Mouse (Mus musculus): ENCODE data around the gene Lyl1.

Lyl1 gene

DNA sequence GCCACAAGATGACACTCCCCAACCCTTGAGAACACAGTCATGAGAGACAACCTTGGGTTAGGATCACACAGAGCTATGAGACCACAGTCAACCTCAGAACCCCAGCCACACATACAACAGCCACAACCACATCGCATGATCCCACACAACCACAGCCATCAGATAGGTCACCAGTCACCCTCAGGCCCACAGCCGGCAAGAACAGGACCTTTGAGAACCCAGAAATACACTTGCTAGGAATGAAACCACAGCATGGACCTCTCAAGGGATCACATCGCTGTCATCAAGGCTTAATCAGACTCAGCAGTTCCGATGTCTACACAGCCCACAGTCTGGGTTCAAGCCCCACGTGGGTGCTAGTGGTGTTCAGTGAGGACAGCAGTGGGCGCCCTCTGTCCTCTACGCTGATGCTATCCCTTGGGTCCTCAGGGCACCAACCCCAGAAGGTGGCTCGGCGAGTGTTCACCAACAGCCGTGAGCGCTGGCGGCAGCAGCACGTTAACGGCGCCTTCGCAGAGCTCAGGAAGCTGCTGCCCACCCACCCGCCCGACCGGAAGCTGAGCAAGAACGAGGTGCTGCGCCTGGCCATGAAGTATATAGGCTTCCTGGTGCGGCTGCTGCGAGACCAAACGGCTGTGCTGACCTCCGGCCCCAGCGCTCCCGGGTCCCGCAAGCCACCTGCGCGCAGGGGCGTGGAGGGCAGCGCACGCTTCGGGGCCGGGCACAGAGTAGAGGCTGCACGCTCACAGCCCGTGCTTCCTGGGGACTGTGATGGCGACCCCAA is 2.4 kb downstream of the Lyl1 start:
- peak; percentile 49 for DNase-seq (ENCODE audit: low spot score)

DNA sequence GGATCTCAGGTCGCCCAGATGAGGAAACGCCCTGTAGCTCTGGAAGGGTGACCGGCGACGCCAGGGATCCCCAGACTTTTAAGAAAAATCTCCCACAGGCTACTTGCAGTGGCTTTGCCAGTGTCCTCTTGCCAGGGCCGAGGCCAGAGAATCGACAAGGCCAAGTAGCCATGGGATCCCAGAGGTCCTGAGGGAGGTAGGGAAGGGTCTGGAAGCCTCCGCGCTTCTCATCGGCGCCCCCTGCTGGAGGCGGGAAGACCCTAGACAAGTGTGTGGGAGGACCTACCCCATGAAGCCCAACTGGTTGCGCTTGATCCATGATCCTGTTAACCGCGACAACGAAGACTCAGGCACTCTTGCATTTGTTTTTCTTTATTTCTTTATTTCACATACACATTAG is 3.1 kb downstream of the Lyl1 start:
- DNase-seq (ENCODE audit: low spot score): peak; percentile 82

DNA sequence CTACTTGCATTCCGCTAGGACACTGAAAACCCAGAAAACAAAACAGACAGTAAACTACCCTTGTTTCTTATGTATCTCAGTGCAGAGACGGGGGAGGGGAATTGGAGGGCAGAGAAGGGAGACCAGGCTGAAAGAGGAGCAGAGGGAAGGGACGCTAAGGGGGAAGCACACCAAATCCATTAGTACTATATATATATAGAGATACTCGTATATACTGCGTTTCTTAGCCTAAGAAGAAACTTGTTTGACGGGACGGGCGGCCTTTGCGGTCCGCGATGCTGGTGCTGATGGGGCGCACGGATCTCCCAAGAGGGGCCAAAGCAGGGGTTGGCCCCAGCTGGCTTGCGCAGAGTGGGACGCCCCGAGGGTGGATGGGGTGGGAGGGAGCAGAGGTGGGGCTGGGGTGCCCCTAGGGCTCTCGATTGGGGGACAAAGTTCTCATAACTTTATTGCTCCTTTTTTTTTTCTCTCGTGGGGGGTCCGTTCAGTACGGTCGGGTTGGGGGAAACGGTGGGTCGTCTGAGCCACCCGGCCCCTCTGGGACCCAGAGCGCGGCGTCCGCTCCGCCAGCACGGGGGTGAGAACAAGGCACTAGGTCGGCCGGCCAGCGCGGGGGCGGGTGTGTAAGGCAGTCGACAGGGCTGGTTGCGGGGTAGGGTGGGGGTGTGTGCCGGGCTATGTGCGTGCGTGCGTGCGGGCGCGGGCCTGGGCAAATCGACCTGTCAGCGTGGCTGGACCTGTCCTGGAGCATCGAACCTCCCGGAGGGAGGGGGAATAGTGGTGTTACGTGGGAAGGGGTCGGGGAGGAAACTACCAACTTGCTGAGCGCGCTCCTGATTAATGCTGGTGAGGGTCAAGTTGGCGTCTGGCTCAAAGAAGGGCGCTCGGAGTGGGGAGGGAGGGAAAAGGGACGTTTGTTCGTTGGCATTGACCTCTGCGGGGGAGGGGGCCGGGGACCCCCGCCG is 3.9 kb downstream of the Lyl1 start:
- DNase-seq (ENCODE audit: low spot score): peak; percentile 53

DNA sequence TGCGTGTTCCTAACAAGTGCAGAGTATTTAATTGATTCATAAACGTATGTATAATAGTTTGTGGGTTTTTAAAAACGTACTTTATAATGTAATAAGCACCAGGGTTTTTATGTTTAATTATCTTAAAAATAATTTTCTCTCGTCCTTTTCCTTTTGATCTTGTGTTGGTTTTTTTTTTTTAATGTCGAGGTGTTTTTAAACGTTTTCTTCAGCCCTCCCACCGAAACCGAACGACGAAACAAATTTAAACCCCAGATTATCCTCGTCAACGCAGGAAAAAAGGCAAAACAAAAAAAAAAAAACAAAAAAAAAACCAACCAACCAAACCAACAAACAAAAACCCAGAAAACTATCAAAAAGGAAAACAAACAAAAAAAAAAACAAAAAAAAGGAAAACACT is 4.7 kb downstream of the Lyl1 start:
- no peak for DNase-seq (ENCODE audit: low spot score)

DNA sequence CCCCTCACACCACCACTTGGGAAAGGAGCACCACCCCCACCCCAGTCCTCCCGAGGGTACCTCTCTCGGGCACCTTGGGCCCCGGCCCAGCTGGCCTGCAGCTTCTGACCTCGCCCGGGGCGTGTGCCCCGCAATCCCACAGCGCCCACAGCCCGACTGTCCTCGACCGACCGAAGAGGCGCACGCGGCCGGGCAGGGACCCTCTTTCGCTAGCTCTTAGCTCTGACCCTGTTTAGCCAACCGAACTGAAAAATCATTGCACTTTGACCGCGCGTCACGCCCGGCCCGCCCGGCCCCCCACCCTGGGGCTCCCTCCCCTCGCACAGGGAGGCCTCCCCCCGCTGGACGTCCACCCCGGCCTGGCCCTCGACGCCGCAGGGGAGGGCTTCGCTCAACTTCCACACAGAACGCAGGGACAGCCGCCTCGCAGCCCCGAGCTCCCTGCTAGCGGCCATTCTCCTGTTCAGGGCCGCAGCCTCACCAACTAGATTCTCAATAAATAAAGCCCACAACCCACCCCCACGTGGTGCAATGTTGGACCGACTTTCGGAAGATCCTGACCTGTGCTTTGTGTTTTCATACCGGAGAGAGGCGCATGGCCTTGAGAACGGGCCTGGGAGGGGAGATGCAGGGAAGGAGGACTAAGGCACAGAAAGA is 5.5 kb downstream of the Lyl1 start:
- DNase-seq (ENCODE audit: low spot score): no peak

DNA sequence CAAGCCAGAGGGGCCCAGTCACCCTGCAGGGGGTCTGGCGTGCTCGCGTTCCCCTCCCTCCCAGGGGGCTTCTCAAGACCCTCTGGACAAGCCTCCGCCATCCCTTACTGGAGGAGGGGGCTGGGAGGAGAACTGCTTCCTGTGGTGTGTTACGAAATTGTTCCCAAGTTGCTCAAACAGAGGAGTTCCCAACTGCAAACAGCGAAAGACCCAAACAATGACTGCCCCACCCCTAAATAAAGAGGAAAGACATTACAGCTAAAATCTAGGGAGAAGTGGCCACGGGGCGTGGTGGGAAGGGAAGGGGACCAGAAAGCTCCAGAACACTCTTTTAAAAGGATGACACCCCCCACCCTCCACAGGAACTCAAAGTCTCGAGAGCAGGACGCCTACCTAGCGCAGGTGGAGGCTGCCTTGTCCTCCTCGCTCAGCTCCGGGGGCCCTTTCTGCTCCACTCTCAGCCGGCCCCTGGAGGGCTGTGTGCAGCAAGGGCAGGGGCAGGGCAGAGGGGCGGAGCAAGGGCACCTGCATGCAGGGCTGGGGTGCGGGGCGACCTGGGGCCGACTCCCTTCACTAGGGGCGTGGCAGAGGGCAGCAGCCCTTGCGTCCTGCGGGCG is 6.1 kb downstream of the Lyl1 start:
- DNase-seq (ENCODE audit: low spot score): no peak

DNA sequence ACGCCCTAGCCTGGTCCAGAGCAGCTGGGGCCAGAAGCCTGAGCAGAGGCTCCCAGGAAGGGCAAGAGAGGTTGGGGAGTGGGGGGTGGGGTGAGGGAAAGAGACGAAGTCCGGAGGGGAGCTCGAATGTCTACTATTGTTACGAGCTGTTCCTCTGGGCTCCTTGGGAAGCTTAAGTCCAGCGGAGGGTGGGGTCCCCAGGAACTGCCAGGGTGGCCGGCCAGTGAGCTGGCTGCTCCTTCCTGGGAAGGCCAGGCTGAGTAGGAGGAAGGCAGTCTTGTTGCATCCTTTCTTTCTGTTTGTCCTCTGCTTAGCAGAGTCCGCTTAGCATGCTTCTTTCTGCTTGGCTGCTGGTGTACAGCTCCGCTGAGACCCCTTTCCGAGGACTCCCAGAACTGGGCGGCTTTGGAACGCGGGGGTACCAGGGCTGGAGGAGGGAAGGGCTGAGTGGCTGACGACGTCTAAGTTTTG is 6.8 kb downstream of the Lyl1 start:
- no peak for DNase-seq (ENCODE audit: low spot score)

DNA sequence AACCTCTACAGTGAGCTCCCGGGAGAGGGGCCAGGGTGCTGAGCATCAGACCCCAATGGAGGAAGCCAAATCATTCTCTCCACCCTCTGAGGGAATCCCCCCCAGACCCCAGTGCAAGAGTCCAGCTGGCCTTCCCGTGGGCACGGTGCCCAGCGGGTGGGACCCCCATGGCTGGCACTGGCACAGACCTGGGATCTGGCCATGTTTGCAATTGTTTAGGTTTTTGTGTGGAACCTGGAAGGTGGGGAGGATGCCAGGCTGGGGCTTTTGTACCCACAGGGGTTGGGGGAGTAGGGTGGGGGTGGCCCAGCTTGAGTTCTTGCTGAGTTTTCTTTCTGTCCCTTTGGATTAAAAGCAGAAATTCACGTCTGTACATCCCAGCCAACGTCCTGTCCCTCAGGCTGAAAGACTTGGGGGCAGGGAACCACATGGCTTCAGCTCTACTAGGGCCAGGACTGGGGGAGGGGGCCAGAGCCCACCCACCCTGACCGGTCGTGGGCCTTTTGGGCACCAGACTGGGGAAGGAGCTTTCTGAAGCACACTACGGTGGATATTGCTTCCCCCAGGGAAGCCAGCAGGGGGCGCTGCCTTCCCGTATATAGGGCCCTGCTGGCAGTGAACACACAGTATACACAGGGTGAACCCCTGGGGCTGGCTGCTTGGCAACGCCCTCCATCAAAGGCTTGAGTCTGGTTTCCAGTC is 7.7 kb downstream of the Lyl1 start:
- DNase-seq (ENCODE audit: low spot score): peak; percentile 84

DNA sequence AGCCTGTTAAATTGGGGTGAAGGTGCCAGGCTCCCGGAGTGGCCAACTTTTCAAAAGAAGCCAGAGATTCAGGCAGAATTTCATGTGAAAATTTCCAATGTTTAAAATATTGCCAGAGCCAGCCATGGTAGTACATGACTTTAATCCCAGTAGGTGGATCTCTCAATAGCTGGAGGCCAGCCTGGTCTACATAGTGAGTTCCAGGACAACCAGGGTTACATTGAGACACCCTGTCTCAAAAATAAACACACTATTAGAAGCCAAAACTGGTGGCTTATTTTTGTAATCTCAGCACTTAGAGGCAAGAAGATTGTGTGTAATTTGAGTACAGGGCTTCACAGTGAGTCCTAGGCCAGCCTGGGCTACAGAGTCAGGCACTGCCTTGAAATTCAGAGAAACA is 8.7 kb downstream of the Lyl1 start:
- no peak for DNase-seq (ENCODE audit: low spot score)

DNA sequence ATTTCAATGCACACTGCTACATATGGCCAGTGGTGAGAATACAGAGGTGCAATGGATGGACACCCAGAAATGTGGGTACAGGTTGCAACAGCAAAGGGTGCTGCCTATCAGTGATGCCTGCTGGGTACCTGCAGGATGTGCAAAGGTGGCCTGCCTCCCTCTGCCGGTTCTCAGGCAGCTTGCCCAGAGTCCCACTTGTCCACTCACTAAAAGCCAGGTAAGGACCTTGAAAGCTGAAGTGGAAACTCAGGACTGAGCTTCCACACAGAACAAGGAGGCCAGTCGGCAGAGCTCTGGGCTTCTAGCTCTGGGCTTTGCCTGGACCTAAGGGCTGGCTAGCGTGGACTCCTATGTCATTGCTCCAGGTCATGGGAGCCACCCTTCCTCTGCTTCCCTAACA is 10.1 kb downstream of the Lyl1 start:
- no peak for DNase-seq (ENCODE audit: low spot score)

DNA sequence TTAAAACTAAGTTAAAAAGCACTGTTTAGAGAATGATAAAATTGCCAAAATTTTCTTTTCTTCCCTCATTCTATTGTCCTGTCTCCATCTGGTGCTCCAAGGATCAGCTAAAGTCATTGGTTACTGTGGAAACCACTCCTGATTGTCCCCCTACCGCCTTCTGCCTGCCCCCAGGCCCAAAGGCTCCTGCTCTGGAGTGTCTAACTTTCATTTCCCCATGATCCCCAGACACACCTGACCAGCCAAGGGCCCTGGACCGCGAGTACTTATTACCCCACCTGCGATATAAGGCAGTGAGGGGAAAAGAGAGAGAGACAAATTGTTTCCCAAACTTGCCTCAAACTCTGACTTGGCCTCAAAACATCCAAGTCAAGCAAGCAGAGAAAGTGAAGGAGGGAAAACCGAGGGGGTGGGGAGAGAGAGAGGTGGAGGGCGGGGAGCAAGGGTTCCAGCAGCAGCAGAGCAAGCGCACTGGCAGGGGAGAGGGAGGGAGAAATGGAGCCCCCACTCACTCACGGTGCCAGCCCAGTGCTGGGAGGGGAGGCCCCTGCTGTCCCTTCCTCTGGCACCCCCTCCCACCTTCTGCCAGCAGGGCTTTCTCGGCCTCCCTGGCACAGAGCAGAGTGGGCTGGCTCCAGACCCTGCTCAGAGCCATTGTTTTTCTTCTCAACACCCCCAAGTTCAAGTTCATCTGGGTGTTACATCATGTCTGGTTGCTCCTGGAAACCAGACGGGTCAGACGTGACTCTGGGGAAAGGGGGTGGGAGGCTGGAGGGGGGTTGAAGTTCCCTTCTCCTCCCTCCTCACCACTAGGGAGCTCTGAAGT is 10.9 kb downstream of the Lyl1 start:
- no peak for DNase-seq (ENCODE audit: low spot score)

DNA sequence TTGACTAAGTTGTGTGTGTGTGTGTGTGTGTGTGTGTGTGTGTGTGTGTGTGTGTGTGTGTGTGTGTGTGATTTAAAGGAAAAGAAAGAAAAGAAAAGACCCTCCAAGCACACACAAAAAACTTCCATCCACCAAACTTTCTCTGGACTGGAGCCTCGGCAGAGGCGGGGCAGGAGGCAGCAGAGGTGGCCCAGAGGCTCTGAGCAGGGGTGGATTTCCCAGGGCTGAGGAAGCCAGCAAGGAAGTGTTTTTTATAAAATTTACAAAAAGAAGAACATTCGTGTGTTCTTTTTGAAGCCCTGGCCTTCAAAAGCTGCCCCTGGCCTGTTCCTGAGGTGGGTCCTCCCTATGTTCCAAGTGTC is 11.5 kb downstream of the Lyl1 start:
- DNase-seq (ENCODE audit: low spot score): no peak

DNA sequence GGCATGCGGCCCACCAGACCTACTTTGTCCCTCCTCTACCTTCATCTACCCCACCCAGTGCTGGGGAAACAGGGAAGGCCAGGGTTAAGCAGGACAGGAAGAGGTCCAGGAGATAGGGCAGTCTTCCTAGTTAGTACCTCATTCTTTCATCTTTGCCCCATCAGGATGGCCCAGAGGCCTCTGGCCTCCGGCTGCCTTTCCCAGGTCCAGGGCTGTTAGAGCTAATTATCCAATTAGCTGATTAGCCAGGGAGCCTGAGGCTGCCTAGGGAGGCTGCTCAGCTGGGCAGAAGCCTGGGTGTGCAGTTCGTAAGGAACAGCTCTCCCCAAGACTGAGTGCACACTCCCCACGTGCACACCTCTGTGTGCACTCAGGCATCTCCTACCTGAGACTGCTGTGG is 12.1 kb downstream of the Lyl1 start:
- DNase-seq (ENCODE audit: low spot score): no peak

DNA sequence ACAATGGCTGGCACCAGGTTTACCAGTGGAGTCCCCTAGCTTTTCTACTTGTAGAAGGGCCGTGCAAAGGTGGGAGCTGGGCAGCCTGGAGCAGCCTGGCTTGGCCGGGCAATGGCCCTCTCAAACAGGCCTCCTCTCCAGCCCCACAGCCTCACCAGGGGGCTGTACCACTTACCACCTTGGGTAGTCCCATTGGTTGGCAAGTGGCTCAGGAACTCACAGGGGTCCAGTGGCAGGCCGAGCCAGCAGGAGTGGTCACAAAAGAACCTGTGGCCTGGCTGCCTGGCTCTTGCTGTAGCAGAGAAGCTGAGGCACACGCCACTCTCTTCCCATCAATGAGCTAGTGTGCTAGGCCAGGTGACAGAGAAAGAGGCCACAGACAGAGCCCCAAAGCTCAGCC is 12.9 kb downstream of the Lyl1 start:
- DNase-seq (ENCODE audit: low spot score): no peak

DNA sequence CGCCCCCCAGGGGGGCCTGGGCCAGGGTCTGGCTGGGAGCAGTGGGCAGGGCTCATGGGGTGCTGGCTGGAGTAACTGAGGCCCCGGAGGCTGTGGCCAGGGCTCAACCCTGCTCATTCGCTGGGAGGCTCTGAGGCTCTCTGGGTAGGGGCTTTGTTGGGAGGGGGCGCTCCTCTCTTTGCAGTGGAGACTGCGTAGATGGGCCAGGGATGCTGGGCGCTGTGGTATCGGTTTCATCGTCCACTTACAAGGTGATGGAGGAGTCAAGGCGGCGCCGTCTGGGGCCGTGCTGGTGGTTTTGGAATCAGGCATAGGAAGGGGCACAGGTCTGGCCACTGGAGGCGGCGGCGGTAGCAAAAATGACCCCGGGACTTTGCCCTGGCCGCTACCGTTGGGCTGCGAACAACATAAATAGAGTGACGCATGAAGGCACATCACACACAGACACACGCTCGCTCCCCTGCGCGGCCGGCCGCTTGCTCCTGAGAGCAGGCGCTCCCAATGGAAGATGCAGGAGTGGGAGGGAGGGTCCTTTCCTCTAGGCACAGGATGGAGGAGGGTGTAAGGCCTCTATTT is 14.7 kb downstream of the Lyl1 start:
- DNase-seq (ENCODE audit: low spot score): no peak

DNA sequence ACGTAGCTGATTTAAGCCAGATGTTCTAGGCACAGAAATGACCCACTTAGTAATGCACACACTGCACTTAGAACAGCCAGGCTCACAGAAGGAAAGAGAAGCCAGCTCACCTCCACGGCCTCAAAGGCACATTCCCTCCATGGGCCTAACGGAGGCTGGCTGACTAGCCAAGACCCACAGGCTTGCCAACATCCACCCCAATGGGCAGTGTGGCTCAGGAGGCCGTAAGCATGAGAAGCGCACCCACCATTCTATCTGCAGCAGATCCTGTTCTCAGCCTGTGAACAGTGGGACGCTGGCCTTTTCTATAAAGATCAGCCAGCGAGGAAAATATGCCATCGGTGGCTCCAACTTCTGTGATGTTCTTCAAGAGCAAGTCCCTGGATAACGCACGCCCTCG is 15.5 kb downstream of the Lyl1 start:
- DNase-seq (ENCODE audit: low spot score): no peak

DNA sequence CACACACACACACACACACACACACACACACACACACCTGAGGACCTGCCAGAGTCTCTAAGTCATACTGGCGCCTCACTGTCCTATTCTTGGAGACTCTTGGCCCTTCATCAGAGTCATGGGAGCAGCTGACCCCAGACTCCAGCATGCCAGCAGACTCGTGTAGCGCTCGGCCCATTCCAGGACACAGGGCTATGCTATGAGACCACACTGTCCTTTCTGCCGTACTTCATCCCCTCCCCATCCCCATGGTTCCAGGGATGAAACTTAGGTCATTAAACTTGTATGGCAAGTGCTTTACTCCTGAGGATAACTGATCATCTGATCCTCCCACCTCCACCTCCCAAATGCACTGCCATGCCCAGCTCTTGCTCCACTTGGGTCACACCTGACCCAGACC is 17.2 kb downstream of the Lyl1 start:
- no peak for DNase-seq (ENCODE audit: low spot score)

DNA sequence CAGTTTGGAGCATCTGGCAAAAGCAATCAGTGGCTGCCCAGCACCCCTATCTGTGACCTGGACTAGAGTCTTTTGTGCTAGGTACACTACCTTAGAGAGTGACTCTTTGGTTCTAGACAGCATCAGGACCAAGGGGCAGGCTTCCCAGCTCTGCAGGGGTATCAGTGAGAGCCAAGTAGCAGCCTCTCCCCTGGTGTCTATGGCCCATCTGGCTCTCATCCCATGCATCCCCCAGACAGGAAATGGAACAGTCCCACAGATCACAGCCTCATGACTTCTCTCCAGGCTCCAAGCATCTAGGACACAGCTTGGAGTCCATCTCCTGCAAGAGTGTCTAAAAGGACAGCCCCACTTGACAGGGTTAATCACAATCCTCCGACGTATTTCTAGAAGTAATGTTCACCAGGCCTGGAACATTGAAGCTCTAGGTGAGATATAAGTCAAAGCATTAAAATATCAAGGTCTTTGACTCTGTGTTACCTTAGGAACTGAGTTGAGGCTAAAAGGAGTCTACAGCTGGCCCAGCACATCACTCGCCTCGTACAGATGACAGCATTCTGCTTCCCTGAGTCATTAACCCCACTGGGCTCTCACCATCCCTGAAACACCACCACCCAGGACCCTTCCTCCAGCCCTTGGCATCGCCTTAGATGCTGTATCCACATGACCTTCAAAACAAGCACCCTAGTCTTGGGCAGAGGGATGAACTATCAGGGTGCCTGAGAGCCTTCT is 17.9 kb downstream of the Lyl1 start:
- DNase-seq (ENCODE audit: low spot score): no peak

DNA sequence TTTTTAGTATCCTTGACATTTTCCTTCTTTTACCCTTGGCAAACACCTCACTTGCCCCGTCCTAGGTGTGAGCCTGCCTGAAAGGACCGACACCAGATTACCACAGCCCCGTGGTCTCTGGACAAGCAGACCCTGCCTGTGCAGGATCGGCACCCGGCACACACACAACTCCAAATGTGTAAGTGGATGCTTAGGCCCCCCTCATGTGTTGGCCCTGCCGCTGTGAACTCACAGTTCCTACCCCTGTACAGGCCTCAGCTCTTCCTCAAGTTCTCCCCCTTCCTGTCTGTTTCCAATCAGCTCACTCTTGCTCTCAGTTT is 21.2 kb downstream of the Lyl1 start:
- no peak for DNase-seq (ENCODE audit: low spot score)

Data from spleen, adult 12 weeks (tissue).